Mouse (Mus musculus): ENCODE data around the gene Tex2. TPM values are rescaled to one million over a fixed set of nuclear protein-coding genes. Genes with fewer than 3 reads are reported as not detected.

The Tex2 gene
- polyA plus RNA-seq, 1 experiment: not detected

- no peak overlapping the region for H3K27ac ChIP-seq (ENCODE audit: insufficient read depth, low read depth, low read length)
- H3K4me1 ChIP-seq (ENCODE audit: control insufficient read depth, insufficient read depth, low read length): peaks cover 5% of the 10 kb centered on the region
- H3K4me3 ChIP-seq (ENCODE audit: insufficient read depth, low read depth, low read length): no peak overlapping the region
- TF ChIP-seq POLR2A (IDR thresholded peaks at IDR 0.05; ENCODE audit: insufficient read depth, low read depth, low read length) (no peak), CTCF (IDR thresholded peaks at IDR 0.05; ENCODE audit: insufficient read depth, low read depth, low read length) (no peak)
- 89% methylated on average over 9 of the region's 9 CpGs for WGBS
Measured at GRCm38 (mm10) chr11:106544916-106545315, 68.3 kb downstream of the Tex2 start.

DNA sequence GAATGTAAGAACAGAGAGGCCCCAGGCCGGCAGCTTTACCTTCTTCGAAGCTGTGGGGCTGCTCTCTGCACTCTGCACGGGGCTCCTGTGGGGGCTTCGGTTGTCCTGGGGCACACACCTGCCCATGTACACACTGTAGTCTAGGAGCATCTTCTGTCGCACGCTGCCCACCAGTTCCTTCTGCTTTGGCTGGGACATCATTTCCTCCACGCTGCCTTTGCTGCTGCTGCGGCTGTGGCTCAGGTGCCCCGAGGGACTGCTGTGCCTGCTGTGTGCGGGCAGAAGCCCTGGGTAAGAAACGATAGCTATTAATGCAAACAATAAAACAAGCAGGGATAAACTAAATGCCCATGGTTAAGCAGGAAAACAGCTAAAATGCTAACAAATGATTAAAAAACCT, 69.1 kb downstream of the Tex2 start:
- Histone ChIP-seq H3K27ac (ENCODE audit: insufficient read depth, low read depth, low read length) (no peak overlapping the region), H3K4me1 (ENCODE audit: control insufficient read depth, insufficient read depth, low read length) (peaks cover 6% of the 10 kb centered on the region), H3K4me3 (ENCODE audit: insufficient read depth, low read depth, low read length) (no peak overlapping the region)
- no peak for TF ChIP-seq POLR2A (IDR thresholded peaks at IDR 0.05; ENCODE audit: insufficient read depth, low read depth, low read length)
- TF ChIP-seq CTCF (IDR thresholded peaks at IDR 0.05; ENCODE audit: insufficient read depth, low read depth, low read length): no peak
- 88% methylated on average over 11 of the region's 11 CpGs for WGBS

DNA sequence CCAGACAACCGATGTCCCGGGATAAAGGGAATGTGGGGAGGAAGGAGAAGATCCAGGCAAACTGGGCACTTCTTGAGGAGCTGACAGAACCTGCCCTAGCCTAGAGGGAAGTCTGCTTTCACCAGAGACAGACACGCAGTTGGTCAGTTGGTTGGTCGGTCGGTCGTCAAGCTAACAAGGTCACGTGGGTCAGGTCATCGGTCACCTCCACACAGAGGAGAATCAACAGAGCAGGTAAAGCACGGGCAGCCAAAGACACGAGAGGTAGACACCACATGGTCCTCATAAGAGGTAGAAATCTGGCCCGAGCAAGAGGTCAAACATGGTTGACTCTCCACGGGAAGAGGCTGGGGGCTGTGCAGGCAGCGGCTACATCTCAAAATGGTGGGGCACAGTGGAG, 70.2 kb downstream of the Tex2 start:
- WGBS: 96% methylated on average over 13 of the region's 13 CpGs
- no peak overlapping the region for H3K4me3 ChIP-seq (ENCODE audit: insufficient read depth, low read depth, low read length)
- peaks cover 6% of the 10 kb centered on the region for H3K4me1 ChIP-seq (ENCODE audit: control insufficient read depth, insufficient read depth, low read length)
- no peak overlapping the region for H3K27ac ChIP-seq (ENCODE audit: insufficient read depth, low read depth, low read length)
- no peak for TF ChIP-seq POLR2A (IDR thresholded peaks at IDR 0.05; ENCODE audit: insufficient read depth, low read depth, low read length)
- no peak for TF ChIP-seq CTCF (IDR thresholded peaks at IDR 0.05; ENCODE audit: insufficient read depth, low read depth, low read length)

- TF ChIP-seq CTCF (IDR thresholded peaks at IDR 0.05; ENCODE audit: insufficient read depth, low read depth, low read length): no peak
- no peak overlapping the region for H3K27ac ChIP-seq (ENCODE audit: insufficient read depth, low read depth, low read length)
- H3K4me1 ChIP-seq (ENCODE audit: control insufficient read depth, insufficient read depth, low read length): peaks cover 6% of the 10 kb centered on the region
- H3K4me3 ChIP-seq (ENCODE audit: insufficient read depth, low read depth, low read length): no peak overlapping the region
Measured at GRCm38 (mm10) chr11:106542385-106542784, 70.8 kb downstream of the Tex2 start.

DNA sequence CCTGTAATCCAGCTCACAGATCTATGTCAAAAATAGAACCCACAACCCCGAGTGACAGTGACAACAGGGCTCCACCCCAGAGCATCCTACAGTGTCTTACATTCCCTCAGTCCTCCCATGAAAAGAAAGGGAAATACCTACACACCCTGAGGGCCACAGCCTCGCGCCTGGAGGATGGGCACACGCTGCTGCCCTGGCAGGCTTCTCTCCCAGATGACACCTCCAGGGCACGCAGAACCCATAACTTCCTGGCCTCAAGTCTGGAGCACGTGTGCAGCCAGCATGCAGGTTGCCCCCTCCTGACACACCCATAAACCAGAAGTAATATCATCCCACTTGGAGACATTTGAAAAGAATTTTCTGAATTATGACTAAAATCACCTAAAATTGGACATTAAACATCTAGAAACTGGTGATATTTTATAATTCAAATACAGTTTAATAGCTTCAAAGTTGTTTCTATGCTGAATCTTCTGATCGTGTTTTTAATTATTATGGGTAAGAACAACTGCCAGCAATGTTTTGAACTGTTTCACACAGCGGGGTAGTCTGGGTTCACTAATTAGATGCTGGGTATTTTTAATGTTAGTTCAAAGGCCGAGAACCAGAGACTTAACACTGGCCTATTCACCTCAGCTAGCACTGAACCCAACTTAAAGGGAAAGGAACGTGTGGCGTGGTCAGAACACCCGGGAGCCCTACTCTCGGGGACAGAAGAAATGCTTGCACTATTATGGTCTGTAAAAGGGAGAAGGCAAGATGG, 72.5 kb downstream of the Tex2 start:
- 44% methylated on average over 13 of the region's 13 CpGs for WGBS
- TF ChIP-seq CTCF (IDR thresholded peaks at IDR 0.05; ENCODE audit: insufficient read depth, low read depth, low read length): no peak
- no peak for TF ChIP-seq POLR2A (IDR thresholded peaks at IDR 0.05; ENCODE audit: insufficient read depth, low read depth, low read length)

GRCm38 (mm10) chr11:106536253-106536912, 76.8 kb downstream of the Tex2 start:
- Histone ChIP-seq H3K27ac (ENCODE audit: insufficient read depth, low read depth, low read length) (0 out of 2 replicates have a peak overlapping the region, but pooled peaks have one; percentile 5), H3K4me1 (ENCODE audit: control insufficient read depth, insufficient read depth, low read length) (peaks cover 19% of the 10 kb centered on the region), H3K4me3 (ENCODE audit: insufficient read depth, low read depth, low read length) (no peak overlapping the region)
- WGBS: 59% methylated on average over 11 of the region's 11 CpGs
- TF ChIP-seq CTCF (IDR thresholded peaks at IDR 0.05; ENCODE audit: insufficient read depth, low read depth, low read length) (no peak), POLR2A (IDR thresholded peaks at IDR 0.05; ENCODE audit: insufficient read depth, low read depth, low read length) (no peak)

More for the DNA sequence above, 72.5 kb downstream of the Tex2 start:
- H3K4me1 ChIP-seq (ENCODE audit: control insufficient read depth, insufficient read depth, low read length): peaks cover 11% of the 10 kb centered on the region
- H3K4me3 ChIP-seq (ENCODE audit: insufficient read depth, low read depth, low read length): no peak overlapping the region
- no peak overlapping the region for H3K27ac ChIP-seq (ENCODE audit: insufficient read depth, low read depth, low read length)

DNA sequence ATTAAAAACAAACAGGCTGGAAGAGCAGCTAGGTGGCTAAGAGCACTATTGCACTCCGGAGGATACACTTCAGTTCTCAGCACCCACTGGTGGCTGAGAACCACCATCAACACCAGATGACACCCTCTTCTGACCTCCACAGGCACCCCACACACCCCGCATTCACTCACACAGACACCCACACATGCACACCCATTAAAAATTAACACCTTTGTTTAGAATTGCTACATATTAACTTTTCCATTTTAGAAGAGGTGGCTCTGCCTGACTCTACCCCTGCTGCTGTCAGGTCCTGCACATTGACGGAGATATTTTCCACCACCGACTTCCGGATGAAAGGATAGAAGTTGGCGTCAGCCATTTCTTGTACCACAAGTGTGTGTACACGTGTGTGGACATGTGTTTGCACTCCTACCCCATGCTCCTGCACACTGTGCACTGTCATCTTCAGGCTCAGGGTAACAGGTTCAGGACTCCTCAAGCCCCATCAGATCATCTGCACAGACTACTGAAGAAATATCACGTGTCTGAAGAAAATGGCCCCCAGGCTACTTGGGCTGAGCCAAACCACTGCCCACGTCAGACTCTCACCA, 77.5 kb downstream of the Tex2 start:
- WGBS: 89% methylated on average over 9 of the region's 9 CpGs
- H3K4me1 ChIP-seq (ENCODE audit: control insufficient read depth, insufficient read depth, low read length): peaks cover 19% of the 10 kb centered on the region
- no peak overlapping the region for H3K27ac ChIP-seq (ENCODE audit: insufficient read depth, low read depth, low read length)
- H3K4me3 ChIP-seq (ENCODE audit: insufficient read depth, low read depth, low read length): no peak overlapping the region
- TF ChIP-seq POLR2A (IDR thresholded peaks at IDR 0.05; ENCODE audit: insufficient read depth, low read depth, low read length) (no peak), CTCF (IDR thresholded peaks at IDR 0.05; ENCODE audit: insufficient read depth, low read depth, low read length) (no peak)

GRCm38 (mm10) chr11:106532248-106532790, 80.9 kb downstream of the Tex2 start:
- H3K27ac ChIP-seq (ENCODE audit: insufficient read depth, low read depth, low read length): no peak overlapping the region
- H3K4me1 ChIP-seq (ENCODE audit: control insufficient read depth, insufficient read depth, low read length): peaks cover 17% of the 10 kb centered on the region
- TF ChIP-seq CTCF (IDR thresholded peaks at IDR 0.05; ENCODE audit: insufficient read depth, low read depth, low read length): no peak
- TF ChIP-seq POLR2A (IDR thresholded peaks at IDR 0.05; ENCODE audit: insufficient read depth, low read depth, low read length): no peak
- WGBS: 86% methylated on average over 9 of the region's 9 CpGs
- H3K4me3 ChIP-seq (ENCODE audit: insufficient read depth, low read depth, low read length): no peak overlapping the region

DNA sequence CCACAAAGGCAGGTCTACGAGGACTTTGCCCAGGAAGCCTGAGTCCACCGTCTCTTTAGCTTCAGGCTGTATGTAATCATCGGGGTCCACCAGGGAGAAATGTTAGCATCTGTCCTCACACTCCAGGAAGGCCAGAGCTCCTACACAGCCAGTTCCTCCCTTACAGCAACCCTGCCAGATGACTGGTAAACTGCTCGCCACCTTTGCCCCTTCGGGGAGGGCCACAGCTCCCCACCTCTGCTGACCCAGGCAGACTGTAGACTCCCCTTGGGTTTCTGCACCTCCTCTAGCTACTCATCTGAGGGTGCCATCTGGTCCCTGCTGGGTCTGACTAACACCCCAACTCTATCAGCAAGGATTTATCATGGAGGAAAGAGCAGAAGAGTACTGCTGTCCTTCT, 83.4 kb downstream of the Tex2 start:
- Histone ChIP-seq H3K27ac (ENCODE audit: insufficient read depth, low read depth, low read length) (no peak overlapping the region), H3K4me1 (ENCODE audit: control insufficient read depth, insufficient read depth, low read length) (peaks cover 11% of the 10 kb centered on the region), H3K4me3 (ENCODE audit: insufficient read depth, low read depth, low read length) (no peak overlapping the region)
- 86% methylated on average over 5 of the region's 5 CpGs for WGBS
- no peak for TF ChIP-seq POLR2A (IDR thresholded peaks at IDR 0.05; ENCODE audit: insufficient read depth, low read depth, low read length)
- TF ChIP-seq CTCF (IDR thresholded peaks at IDR 0.05; ENCODE audit: insufficient read depth, low read depth, low read length): no peak

All from olfactory bulb, adult 2 months (tissue).